Comparison of ENCODE assay signal across 8 mouse cellular contexts in the genomic region with DNA sequence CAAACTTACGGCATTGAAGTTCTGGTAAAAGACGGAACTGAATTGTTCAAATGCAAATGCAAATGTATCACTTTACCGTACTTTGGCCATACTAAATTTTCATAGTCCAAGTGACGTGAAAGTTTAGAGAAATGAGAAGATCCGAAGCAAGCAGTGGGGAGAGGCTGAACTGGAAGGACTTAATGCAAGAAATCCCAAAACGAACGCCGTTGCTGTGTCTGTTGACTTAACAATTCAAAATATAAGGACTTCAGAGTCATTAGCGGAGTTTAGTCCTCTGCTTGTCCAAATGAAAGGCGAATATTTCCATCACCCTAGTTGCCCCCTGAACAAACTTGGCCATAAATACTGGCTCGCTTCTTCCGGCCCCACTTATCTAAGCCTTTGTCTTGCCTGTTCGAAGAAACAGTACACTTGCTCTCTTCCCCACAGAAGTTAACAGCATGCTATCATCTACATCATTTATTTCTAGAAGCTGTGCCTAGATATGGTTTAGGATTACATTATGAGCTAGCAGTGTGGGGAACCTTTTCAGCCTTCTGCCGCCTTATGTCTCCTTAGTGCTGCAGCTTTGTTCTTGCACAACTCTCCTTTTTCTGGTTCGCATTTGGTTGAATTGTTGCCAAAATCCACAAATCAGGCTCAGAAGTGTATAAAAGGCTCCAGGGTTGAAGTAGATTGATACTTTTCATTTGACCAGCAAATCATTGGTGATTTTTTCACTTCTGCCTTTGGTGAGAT. TPM values are rescaled to one million over a fixed set of nuclear protein-coding genes. Genes with fewer than 3 reads are reported as not detected.
DNase-seq lines count a peak whose midpoint lies in the region; ATAC-seq and TF ChIP-seq lines count a peak whose summit lies in the region.

No protein-coding gene starts in this region.

- 1% methylated on average over 15 of the region's 15 CpGs for WGBS in kidney, adult 2 months
- 7% methylated on average over 15 of the region's 15 CpGs for WGBS in midbrain, embryonic 16.5 days

- no peaks in the 10 kb centered on the region for H3K27me3 ChIP-seq in kidney, adult 2 months (replicated peaks; ENCODE audit: control insufficient read depth, insufficient read depth, low read length)
- no peaks in the 10 kb centered on the region for H3K27me3 ChIP-seq in midbrain, embryonic 16.5 days (ENCODE audit: control insufficient read depth, insufficient read depth, low read depth, low read length)

- ATAC-seq in granulocyte monocyte progenitor cell, adult 5-6 weeks (replicated peaks; ENCODE audit: poor library complexity, severe bottlenecking), result peak; percentile 7; the same call in 1 of the 2 replicates
- no peak for ATAC-seq in midbrain, embryonic 16.5 days

- H3K4me3 ChIP-seq in kidney, adult 2 months (ENCODE audit: insufficient read depth, low read depth, low read length), result peak overlapping the region; percentile 56
- H3K4me3 ChIP-seq in midbrain, embryonic 16.5 days (ENCODE audit: low read depth, low read length), result peak overlapping the region; percentile 52

- TF ChIP-seq POLR2A in kidney, adult 2 months (IDR thresholded peaks at IDR 0.05; ENCODE audit: low read depth, low read length), result no peak

- H3K9ac ChIP-seq in midbrain, embryonic 16.5 days (ENCODE audit: low read depth, low read length), result peak overlapping the region; percentile 70

- H3K9me3 ChIP-seq in midbrain, embryonic 16.5 days (replicated peaks; ENCODE audit: control insufficient read depth, low read length, poor library complexity, severe bottlenecking), result no peaks in the 10 kb centered on the region

- no peak for TF ChIP-seq CTCF in kidney, adult 2 months (conservative IDR thresholded peaks at IDR 0.05; ENCODE audit: insufficient read depth, insufficient read length, low read depth, low read length)

- DNase-seq in kidney, adult 2 months, result peak; percentile 49
- DNase-seq in kidney, adult 8-10 months, result no peak
- DNase-seq in brain, adult 2 months (ENCODE audit: low read depth, low spot score), result peak; percentile 49
- DNase-seq in kidney, postnatal 4 days, result peak; percentile 22 to 39
- no peak for DNase-seq in T-cell, adult 2 months (ENCODE audit: low spot score)
- DNase-seq in urinary bladder, postnatal 4 days (ENCODE audit: low spot score in 2 of 2), result no peak

- peak overlapping the region; percentile 79 for H3K27ac ChIP-seq in kidney, adult 2 months (ENCODE audit: insufficient read depth, low read depth, low read length)
- peak overlapping the region; percentile 92 for H3K27ac ChIP-seq in midbrain, embryonic 16.5 days (ENCODE audit: low read length)

- H3K4me2 ChIP-seq in midbrain, embryonic 16.5 days (ENCODE audit: low read length), result peak overlapping the region; percentile 84

- H3K36me3 ChIP-seq in kidney, adult 2 months (ENCODE audit: control insufficient read depth, insufficient read depth, low read length), result no peaks in the 10 kb centered on the region; the same call in 1 of the 2 replicates
- H3K36me3 ChIP-seq in midbrain, embryonic 16.5 days (ENCODE audit: control insufficient read depth, insufficient read depth, low read length), result no peaks in the 10 kb centered on the region

- peaks cover 10% of the 10 kb centered on the region for H3K4me1 ChIP-seq in kidney, adult 2 months (ENCODE audit: control insufficient read depth, insufficient read depth, low read length)
- peaks cover 20% of the 10 kb centered on the region for H3K4me1 ChIP-seq in midbrain, embryonic 16.5 days (ENCODE audit: control insufficient read depth, insufficient read depth, low read length)

RNA-seq across cellular contexts. Expression of a gene that starts 1.3 kb away (rescaled TPM):
- polyA plus RNA-seq in kidney, adult 2 months (2012; rRNA removed), result 473 and 571 TPM in 2 replicates
- total RNA-seq in granulocyte monocyte progenitor cell, adult 5-6 weeks (2014; fragmentation: Nextera tagmentation), result 57.7 and 70.7 TPM in 2 replicates
- 274 and 374 TPM in 2 replicates for total RNA-seq in granulocyte monocyte progenitor cell, adult 5-6 weeks (2017)
- 14.9 and 17.1 TPM in 2 replicates for polyA plus RNA-seq in midbrain, embryonic 16.5 days (2015; fragmentation: Nextera tagmentation; extraction: Ambion mirVana)

RNA-seq across cellular contexts. Expression of a gene that starts 1.5 kb away (rescaled TPM):
- polyA plus RNA-seq in kidney, adult 2 months (2012; rRNA removed), result 0.43 and 0.44 TPM in 2 replicates
- 2.4 and 4.1 TPM in 2 replicates for total RNA-seq in granulocyte monocyte progenitor cell, adult 5-6 weeks (2014; fragmentation: Nextera tagmentation)
- 173 TPM in 2 replicates for total RNA-seq in granulocyte monocyte progenitor cell, adult 5-6 weeks (2017)
- 0.23 and 0.32 TPM in 2 replicates for polyA plus RNA-seq in midbrain, embryonic 16.5 days (2015; fragmentation: Nextera tagmentation; extraction: Ambion mirVana)

RNA-seq across cellular contexts. Expression of a gene that starts 10.3 kb away (rescaled TPM):
- not detected in 2 replicates for polyA plus RNA-seq in kidney, adult 2 months (2012; rRNA removed)
- not detected in 2 replicates for total RNA-seq in granulocyte monocyte progenitor cell, adult 5-6 weeks (2014; fragmentation: Nextera tagmentation)
- 1.0 TPM in 1 of 2 replicates, not detected in the other for total RNA-seq in granulocyte monocyte progenitor cell, adult 5-6 weeks (2017)
- not detected in 2 replicates for polyA plus RNA-seq in midbrain, embryonic 16.5 days (2015; fragmentation: Nextera tagmentation; extraction: Ambion mirVana)

RNA-seq across cellular contexts. Expression of a gene that starts 13.0 kb away (rescaled TPM):
- 9.4 and 10.3 TPM in 2 replicates for polyA plus RNA-seq in kidney, adult 2 months (2012; rRNA removed)
- 14.3 and 82.6 TPM in 2 replicates for total RNA-seq in granulocyte monocyte progenitor cell, adult 5-6 weeks (2014; fragmentation: Nextera tagmentation)
- total RNA-seq in granulocyte monocyte progenitor cell, adult 5-6 weeks (2017), result 308 and 366 TPM in 2 replicates
- 1.8 and 3.2 TPM in 2 replicates for polyA plus RNA-seq in midbrain, embryonic 16.5 days (2015; fragmentation: Nextera tagmentation; extraction: Ambion mirVana)

RNA-seq across cellular contexts. Expression of a gene that starts 25.4 kb away (rescaled TPM):
- 21.2 and 21.4 TPM in 2 replicates for polyA plus RNA-seq in kidney, adult 2 months (2012; rRNA removed)
- total RNA-seq in granulocyte monocyte progenitor cell, adult 5-6 weeks (2014; fragmentation: Nextera tagmentation), result 7.9 and 19.9 TPM in 2 replicates
- 7.6 and 9.7 TPM in 2 replicates for total RNA-seq in granulocyte monocyte progenitor cell, adult 5-6 weeks (2017)
- polyA plus RNA-seq in midbrain, embryonic 16.5 days (2015; fragmentation: Nextera tagmentation; extraction: Ambion mirVana), result 2.8 and 3.8 TPM in 2 replicates

Comparison
In these comparisons a context has a peak if more than half of its experiments do, and no peak if none do; other contexts are left out.
1. DNase-seq: peak in kidney, adult 2 months (single experiment), brain, adult 2 months (single experiment) and kidney, postnatal 4 days (2 of 2); none in kidney, adult 8-10 months (0 of 2), T-cell, adult 2 months (single experiment) and urinary bladder, postnatal 4 days (0 of 2).
2. RNA of a gene that starts 1.3 kb away (polyA plus RNA-seq): 473 to 571 TPM in kidney, adult 2 months; 14.9 to 17.1 TPM in midbrain, embryonic 16.5 days; every median in the first group is over 10 times any median in the second.